In the genomic region with DNA sequence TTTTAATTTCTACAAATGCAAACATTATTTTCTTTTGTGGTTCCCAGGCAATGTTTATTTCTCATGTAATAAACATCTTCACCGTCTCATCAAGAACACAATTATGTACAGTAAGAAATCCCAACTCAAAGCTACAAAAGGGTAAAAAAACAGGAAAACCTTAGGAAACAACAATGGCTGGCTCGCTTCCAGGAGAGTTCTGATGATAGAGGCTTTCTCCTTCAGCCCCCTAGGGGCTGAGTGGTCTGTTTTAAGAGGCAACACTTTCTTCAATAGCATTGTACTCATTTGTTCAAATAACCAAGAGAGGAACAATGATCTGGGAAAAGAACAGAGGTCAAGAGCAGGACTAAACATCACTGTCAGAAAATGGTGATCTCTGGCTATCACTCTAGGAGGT, we compare ENCODE assay signal across 10 mouse cellular contexts.
DNase-seq lines count a peak whose midpoint lies in the region.
"Had no signal": no experiment of that assay in that cellular context is flagged by ENCODE, and none has a peak within 500 bp of the region (broad histone marks: within the 10 kb centered on the region; RNA-seq: fewer than 3 reads in every experiment).

No protein-coding gene starts in this region.

- no peak overlapping the region for H3K4me3 ChIP-seq in brown adipose tissue, adult 24 weeks (ENCODE audit: insufficient read depth, low read depth, low read length)
- H3K4me3 ChIP-seq: myocyte; stomach, embryonic 15.5 days had no signal

- peak overlapping the region; percentile 30; the same call in 1 of the 2 replicates for H3K27ac ChIP-seq in brown adipose tissue, adult 24 weeks (replicated peaks; ENCODE audit: low read depth, low read length)
- H3K27ac ChIP-seq: macrophage; stomach, embryonic 15.5 days had no signal

- peak; percentile 8 for DNase-seq in left cerebral cortex, postnatal 4 days
- no peak for DNase-seq in left cerebral cortex, adult 8-10 months (ENCODE audit: low spot score in 2 of 2)
- peak; percentile 30 to 36 for DNase-seq in heart, adult 9 months (ENCODE audit: low spot score in 2 of 2)
- peak; percentile 81 for DNase-seq in kidney, postnatal 14 days
- DNase-seq in thymus, postnatal 14 days, result no peak
- DNase-seq in left cerebral cortex, postnatal 25 days (ENCODE audit: low spot score in 2 of 2), result no peak

- intact Hi-C loops in left cerebral cortex, postnatal 4 days (cut with DNase I), result no loop called here
- intact Hi-C loops in left cerebral cortex, postnatal 25 days (cut with DNase I), result no loop called here

- peaks cover 6% of the 10 kb centered on the region for H3K4me1 ChIP-seq in brown adipose tissue, adult 24 weeks (ENCODE audit: control insufficient read depth, insufficient read depth, insufficient read length, low read length)
- H3K4me1 ChIP-seq: stomach, embryonic 15.5 days had no signal

Comparison
In these comparisons a context has a peak if more than half of its experiments do, and no peak if none do; other contexts are left out.
1. DNase-seq: peak in left cerebral cortex, postnatal 4 days (single experiment), heart, adult 9 months (2 of 2) and kidney, postnatal 14 days (single experiment); none in left cerebral cortex, adult 8-10 months (0 of 2), thymus, postnatal 14 days (single experiment) and left cerebral cortex, postnatal 25 days (0 of 2).